Mouse (Mus musculus): Measurements from ENCODE around the gene Washc1.
"Not testable (repeated sequence)": the region's sequence is repeated elsewhere in the genome, so short reads cannot be mapped to it uniquely, and the experiment has no call there.

Washc1 gene

GRCm38 (mm10) chr17:66112166-66112565, 821 bp downstream of the Washc1 start:
- no peak for DNase-seq (ENCODE audit: low read depth, low spot score)

- DNase-seq (ENCODE audit: low read depth, low spot score), result no peak
Measured at GRCm38 (mm10) chr17:66118991-66119390, 7.6 kb downstream of the Washc1 start.

DNA sequence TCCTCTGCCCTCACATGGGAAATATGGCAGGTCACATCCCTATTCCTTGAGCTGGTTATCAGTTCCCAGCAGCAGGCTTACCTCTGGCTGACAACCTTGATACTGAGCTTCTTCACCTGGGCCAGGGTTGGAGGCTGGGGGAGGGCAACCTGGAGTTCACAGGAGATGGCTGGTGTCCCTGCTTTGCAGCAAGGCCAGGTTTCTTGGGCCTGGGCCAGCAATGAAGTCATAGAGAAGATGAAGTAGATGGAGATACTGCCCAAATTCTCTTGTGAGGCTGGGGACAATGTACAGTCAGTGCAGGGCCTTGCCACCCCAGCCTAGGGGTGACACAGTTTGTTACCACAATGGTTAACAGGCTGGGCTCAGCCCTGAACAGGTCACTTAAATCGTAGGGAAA, 9.4 kb downstream of the Washc1 start:
- no peak for DNase-seq (ENCODE audit: low read depth, low spot score)

DNA sequence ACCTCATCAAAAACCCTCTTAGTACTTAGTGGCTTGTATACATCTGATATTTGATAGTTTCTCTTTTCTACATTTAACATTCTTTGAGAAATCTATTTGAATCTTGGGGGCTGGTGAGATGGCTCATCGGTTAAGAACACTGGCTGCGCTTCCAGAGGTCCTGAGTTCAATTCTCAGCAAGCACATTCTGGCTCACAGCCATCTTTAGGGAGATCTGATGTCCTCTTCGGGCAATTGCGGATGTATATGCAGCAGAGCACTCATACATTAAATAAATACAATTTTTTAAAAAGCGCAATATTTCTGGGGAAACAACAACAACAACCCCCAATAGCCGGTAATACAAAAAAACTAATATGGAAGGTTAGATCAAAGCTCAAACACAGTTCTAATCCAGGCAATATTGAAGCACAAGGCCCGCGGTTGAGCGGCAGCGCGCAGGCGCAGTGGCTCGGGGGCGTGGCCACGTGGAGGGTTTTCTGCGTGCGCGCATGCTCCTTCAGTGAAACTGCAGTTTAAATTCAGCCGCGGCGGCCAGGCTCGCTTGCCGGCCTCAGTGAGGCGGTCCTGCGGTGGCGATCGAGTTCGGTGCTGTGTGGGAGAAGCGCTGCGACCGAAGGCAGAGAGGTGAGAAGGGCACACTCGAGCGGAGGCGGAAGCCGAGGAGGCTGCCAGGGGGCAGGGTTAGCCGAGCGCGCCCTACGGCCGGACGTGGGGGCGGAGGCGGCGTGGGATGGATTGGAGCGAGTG, 11.9 kb downstream of the Washc1 start, which contains the start of gene Ddx11:
TSS of gene Ddx11 (plus strand) at position 455 of the 750 bp plus-strand sequence.
- peak; percentile 95 for DNase-seq (ENCODE audit: low read depth, low spot score)

- DNase-seq (ENCODE audit: low read depth, low spot score), result peak; percentile 66
Measured at GRCm38 (mm10) chr17:66123816-66124610, 12.7 kb downstream of the Washc1 start.

DNA sequence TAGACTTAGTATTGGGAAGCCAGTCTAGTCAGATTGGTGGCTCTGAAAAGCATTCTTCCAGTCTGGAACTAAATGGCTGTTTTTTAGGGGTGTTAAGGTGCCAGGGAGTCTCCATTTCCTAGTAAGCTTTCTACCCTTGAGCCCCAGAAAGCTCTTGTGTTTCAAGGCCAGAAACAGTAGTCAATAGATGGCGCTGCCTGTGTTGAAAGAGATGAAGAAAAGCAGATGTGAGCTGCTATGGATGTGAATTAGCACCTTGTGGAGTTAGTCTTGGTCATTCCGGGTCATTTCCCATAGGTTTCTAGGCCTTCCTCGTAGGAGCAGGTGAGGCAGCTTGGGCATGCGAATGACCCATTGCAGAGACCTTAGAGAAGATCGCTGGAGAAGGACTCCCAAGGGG, 13.9 kb downstream of the Washc1 start:
- peak; percentile 61 for DNase-seq (ENCODE audit: low read depth, low spot score)

- no peak for DNase-seq (ENCODE audit: low read depth, low spot score)
Measured at GRCm38 (mm10) chr17:66130371-66130770, 19.0 kb downstream of the Washc1 start.

DNA sequence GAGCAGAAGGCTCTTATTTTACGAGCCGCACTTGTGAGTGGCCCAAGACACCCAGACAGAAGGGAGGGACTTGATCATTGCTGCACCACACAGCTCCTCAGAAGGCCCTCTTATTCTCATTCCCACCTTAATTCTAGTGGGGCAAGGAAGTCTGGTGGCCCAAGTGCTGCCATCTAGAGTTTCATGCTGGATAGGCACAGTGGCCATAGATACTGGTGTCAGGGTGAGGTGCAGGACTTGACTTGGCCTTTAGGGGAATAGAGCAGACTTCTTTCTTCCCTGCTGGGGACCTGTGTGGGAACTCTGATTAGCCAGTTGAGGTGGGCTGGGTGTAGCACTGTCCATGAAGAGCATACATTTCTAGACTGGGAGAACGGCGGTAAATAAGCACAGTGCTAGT, 19.9 kb downstream of the Washc1 start:
- peak; percentile 54 for DNase-seq (ENCODE audit: low read depth, low spot score)

DNA sequence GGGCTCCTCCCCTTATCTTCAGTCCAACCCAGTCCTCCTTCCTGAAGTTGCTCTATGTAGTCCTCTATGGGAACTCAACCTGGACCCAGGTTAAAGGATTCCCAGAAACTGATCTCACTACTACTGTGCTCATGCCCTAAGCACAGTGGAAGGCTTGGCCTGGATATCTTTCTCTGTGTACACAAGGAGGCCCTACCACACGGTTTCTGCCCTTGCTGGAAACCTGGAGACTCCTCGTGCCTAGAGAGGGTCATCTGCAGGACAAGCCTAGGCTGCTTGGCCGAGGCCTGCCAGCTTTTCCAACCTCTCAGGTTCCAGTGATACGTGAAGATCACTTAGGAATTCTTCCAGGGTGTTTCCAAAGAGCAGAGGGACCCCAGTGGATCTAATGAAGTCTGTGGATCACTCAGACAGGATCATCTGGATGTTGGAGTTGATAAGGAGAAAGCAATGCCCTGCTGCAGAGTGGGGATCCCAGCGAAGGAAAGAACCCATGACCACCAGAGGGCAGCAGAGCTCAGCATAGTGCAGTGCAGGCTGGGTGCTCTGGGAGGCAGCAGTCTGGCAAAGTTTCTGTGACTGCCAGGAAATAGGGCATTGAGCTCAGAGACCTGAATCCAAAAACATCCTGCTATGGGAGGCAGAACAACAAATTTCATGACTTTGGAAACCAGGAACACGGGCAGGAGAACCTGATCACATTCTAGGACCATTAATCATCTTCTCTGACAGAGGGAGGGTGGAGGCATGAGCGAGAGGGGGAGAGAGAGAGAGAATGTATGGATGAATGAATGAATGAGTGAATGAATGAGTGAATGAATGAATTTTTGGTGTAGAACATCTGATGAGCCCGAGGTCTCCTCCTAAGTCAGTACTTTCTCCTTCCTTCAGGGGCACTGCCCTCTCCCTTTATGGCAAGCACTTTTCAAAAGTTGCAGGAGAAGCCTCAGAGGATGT, 41.6 kb downstream of the Washc1 start:
- not testable (repeated sequence) for DNase-seq (ENCODE audit: low read depth, low spot score)

GRCm38 (mm10) chr17:66153735-66154423, 42.5 kb downstream of the Washc1 start:
- not testable (repeated sequence) for DNase-seq (ENCODE audit: low read depth, low spot score)

- peak; percentile 22 for DNase-seq (ENCODE audit: low read depth, low spot score)
Measured at GRCm38 (mm10) chr17:66154876-66155275, 43.5 kb downstream of the Washc1 start.

DNA sequence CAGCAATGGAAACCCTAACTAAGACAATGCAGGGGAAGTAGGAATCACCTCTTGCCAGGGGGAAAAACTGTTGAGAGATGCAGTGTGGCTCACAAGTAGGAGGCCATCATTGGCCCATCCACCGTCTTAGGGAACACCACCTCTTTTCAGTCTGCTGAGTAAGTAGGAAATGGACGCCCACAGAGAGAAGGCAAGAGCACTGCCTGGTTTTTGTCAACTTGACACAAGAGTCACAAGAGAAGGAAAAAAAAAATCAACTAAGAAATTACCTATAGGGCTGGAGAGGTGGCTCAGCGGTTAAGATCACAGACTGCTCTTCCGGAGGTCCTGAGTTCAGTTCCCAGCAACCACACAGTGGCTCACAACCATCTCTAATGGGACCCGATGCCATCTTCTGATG, 46.9 kb downstream of the Washc1 start:
- DNase-seq (ENCODE audit: low read depth, low spot score), result no peak

GRCm38 (mm10) chr17:66167141-66167540, 55.8 kb downstream of the Washc1 start:
- DNase-seq (ENCODE audit: low read depth, low spot score), result not testable (repeated sequence)
